Mouse (Mus musculus): ENCODE data around the gene Itprip.

DNA sequence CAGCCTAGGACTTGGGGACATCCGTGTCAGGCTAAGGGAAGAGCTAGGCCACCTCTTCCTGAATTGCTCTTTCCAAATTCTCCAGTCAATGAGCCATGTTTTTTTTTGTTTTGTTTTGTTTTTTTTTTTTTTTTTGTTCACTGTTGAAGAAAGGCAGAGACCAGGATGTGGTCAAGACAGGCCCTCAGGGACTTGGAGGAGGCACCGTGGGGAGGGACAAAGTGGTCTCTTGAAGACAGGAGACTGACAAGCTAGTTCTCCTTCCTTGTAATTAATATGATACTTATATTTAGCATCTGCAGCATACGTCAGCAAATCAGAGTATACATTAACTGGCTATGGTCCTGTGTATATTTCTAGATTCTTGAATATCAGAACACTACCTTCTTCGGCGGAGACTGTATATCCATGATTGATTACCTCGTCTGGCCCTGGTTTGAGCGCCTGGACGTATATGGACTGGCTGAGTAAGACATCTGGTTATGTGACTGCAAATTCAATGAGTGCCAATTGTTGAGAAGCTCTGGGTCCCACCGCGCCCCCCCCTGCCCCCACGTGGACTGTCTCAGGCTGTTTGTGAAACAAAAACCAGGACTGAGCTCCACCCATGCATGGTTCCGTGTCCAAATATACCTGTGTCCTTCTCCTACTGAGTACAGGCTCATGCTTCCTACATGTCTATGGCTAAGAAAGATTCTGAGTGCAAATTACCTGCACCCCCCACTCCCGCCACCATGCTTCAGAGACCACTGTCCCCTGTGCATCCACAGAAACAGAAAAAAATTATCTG, 34.6 kb downstream of the Itprip start:
- TF ChIP-seq CTCF (IDR thresholded peaks at IDR 0.05; ENCODE audit: low read depth) (no peak), EP300 (IDR thresholded peaks at IDR 0.05; ENCODE audit: low read depth) (no peak)
